Mouse (Mus musculus) midbrain, embryonic 11.5 days (tissue): Measurements from ENCODE around the gene Wnt16. TPM values are rescaled to one million over a fixed set of nuclear protein-coding genes. Genes with fewer than 3 reads are reported as not detected.

Experiments
- ATAC-seq: fragments of 200-750 bp; cut with Nextera tagmentation; 2 replicates; pipeline ENCODE4 v1.8.0; 2017; ENCODE audit warnings: moderate TSS enrichment, moderate library complexity; ENCODE audit not compliant: low FRiP score
- DNase-seq: peaks from one replicate; pipeline ENCODE4 v3.0.0; 2015; ENCODE audit warnings: low spot score; ENCODE audit errors: missing footprints
- H3K27ac ChIP-seq: fragments of 300-500 bp; sonication (generic); 2 replicates; pipeline ENCODE4 v1.5.1; 2014; ENCODE audit warnings: low read depth, low read length
- H3K27me3 ChIP-seq: fragments of 300-500 bp; sonication (generic); 2 replicates; pipeline ENCODE4 v1.6.1; 2014; ENCODE audit warnings: mild to moderate bottlenecking, low read length, moderate library complexity, mixed read lengths; ENCODE audit not compliant: control insufficient read depth, insufficient read depth
- H3K36me3 ChIP-seq: fragments of 300-500 bp; sonication (generic); 2 replicates; pipeline ENCODE4 v1.6.1; 2014; ENCODE audit warnings: mild to moderate bottlenecking, low read length, moderate library complexity, mixed read lengths; ENCODE audit not compliant: control insufficient read depth, insufficient read depth
- H3K4me1 ChIP-seq: fragments of 300-500 bp; sonication (generic); 2 replicates; pipeline ENCODE4 v1.6.1; 2014; ENCODE audit warnings: low read length; ENCODE audit not compliant: control insufficient read depth, insufficient read depth
- H3K4me2 ChIP-seq: fragments of 300-500 bp; sonication (generic); 2 replicates; pipeline ENCODE4 v1.6.1; 2014; ENCODE audit warnings: mild to moderate bottlenecking, moderate library complexity
- H3K4me3 ChIP-seq: fragments of 300-500 bp; sonication (generic); 2 replicates; pipeline ENCODE4 v1.5.1; 2014; ENCODE audit warnings: low read depth, low read length
- H3K9ac ChIP-seq: fragments of 300-500 bp; sonication (generic); 2 replicates; pipeline ENCODE4 v1.6.1; 2014; ENCODE audit warnings: low read length
- H3K9me3 ChIP-seq: fragments of 300-500 bp; sonication (generic); 2 replicates; pipeline ENCODE4 v1.6.1; 2016; ENCODE audit warnings: low read length; ENCODE audit not compliant: control insufficient read depth
- WGBS: fragments of 180-500 bp; shearing (Covaris S2); extraction: QIAGEN DNeasy Blood & Tissue Kit; methylation state at CpG from one replicate; pipeline ENCODE4 v1.1.7; 2014; 5-methylcytosine and 5-hydroxymethylcytosine counted together
- polyA plus RNA-seq: library from polyadenylated mRNA; unstranded; fragments of >200 nt; fragmentation: Nextera tagmentation; extraction: Ambion mirVana; gene quantifications from 2 replicates; pipeline ENCODE4 v1.2.1, GENCODE M21; 2014

Gene Wnt16
- polyA plus RNA-seq, 1 experiment from 2014 or later, result 0.12 TPM

DNA sequence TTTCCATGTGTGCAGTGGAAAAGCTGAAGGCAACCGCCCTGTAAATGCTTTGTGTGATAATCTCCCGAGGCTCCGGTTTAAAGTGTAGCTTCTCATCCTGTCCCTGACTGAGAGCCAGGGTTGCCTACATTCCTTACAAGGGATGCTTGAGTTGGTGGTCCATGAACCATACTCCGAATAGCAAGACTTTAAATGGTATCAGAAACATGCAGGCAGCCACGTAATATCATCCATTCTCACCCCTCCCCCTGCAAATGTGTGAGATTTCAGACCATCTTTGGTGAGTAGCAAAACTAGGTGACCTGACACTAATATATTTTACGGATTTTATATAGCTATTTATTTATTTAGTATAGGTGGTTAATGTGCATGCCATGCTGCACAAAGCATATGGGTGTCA, 9.0 kb downstream of the Wnt16 start:
- H3K36me3 ChIP-seq, result no peaks in the 10 kb centered on the region
- H3K4me1 ChIP-seq, result no peaks in the 10 kb centered on the region
- 78% methylated on average over 6 of the region's 6 CpGs for WGBS
- H3K4me3 ChIP-seq, result no peak overlapping the region
- DNase-seq (no peak), ATAC-seq (no peak)
- H3K27me3 ChIP-seq, result no peaks in the 10 kb centered on the region
- H3K9ac ChIP-seq, result no peak overlapping the region
- H3K9me3 ChIP-seq, result no peaks in the 10 kb centered on the region
- no peak overlapping the region for H3K27ac ChIP-seq
- H3K4me2 ChIP-seq, result no peak overlapping the region

DNA sequence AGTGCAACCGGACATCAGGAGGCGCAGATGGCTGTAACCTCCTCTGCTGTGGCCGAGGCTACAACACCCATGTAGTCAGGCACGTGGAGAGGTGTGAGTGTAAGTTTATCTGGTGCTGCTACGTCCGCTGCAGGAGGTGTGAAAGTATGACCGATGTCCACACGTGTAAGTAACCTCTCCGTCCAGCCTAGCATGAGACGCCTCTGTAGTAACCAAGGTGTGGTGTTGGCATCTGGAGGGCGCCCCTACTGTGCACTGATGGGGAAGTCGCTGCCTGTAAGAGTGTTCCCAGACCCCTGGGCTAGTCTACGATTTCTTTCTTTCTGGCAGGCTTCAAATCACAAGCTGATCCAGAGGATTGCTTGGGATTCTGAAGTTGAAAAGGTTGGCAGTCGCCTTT, 10.0 kb downstream of the Wnt16 start:
- no peaks in the 10 kb centered on the region for H3K36me3 ChIP-seq
- no peaks in the 10 kb centered on the region for H3K9me3 ChIP-seq
- no peaks in the 10 kb centered on the region for H3K4me1 ChIP-seq
- WGBS, result 63% methylated on average over 14 of the region's 14 CpGs
- no peak overlapping the region for H3K27ac ChIP-seq
- H3K4me2 ChIP-seq, result no peak overlapping the region
- ATAC-seq (no peak), DNase-seq (no peak)
- no peak overlapping the region for H3K9ac ChIP-seq
- H3K27me3 ChIP-seq, result no peaks in the 10 kb centered on the region
- no peak overlapping the region for H3K4me3 ChIP-seq

- ATAC-seq, result peak; percentile 57; the same call in 1 of the 2 replicates
- WGBS, result 61% methylated on average over 13 of the region's 13 CpGs
These were observed 37.5 kb downstream of the Wnt16 start for GRCm38 (mm10) chr6:22325364-22326072.

GRCm38 (mm10) chr6:22326289-22326688, 38.3 kb downstream of the Wnt16 start:
- Histone ChIP-seq H3K4me2 (no peak overlapping the region), H3K9ac (no peak overlapping the region), H3K27ac (no peak overlapping the region), H3K4me1 (no peaks in the 10 kb centered on the region), H3K4me3 (no peak overlapping the region), H3K36me3 (no peaks in the 10 kb centered on the region), H3K9me3 (no peaks in the 10 kb centered on the region), H3K27me3 (no peaks in the 10 kb centered on the region)
- 84% methylated on average over 4 of the region's 4 CpGs for WGBS
- ATAC-seq (no peak), DNase-seq (no peak)

More at GRCm38 (mm10) chr6:22325364-22326072, 37.5 kb downstream of the Wnt16 start:
- H3K27ac ChIP-seq, result no peak overlapping the region
- H3K9me3 ChIP-seq, result no peaks in the 10 kb centered on the region
- no peaks in the 10 kb centered on the region for H3K36me3 ChIP-seq
- peak; percentile 92 for DNase-seq
- H3K4me3 ChIP-seq, result no peak overlapping the region
- H3K4me2 ChIP-seq, result no peak overlapping the region
- no peaks in the 10 kb centered on the region for H3K4me1 ChIP-seq
- H3K9ac ChIP-seq, result no peak overlapping the region
- no peaks in the 10 kb centered on the region for H3K27me3 ChIP-seq

- no peaks in the 10 kb centered on the region for H3K27me3 ChIP-seq
- no peaks in the 10 kb centered on the region for H3K4me1 ChIP-seq
- no peak overlapping the region for H3K4me2 ChIP-seq
- 81% methylated on average over 4 of the region's 4 CpGs for WGBS
- no peak overlapping the region for H3K9ac ChIP-seq
- no peak overlapping the region for H3K4me3 ChIP-seq
- no peaks in the 10 kb centered on the region for H3K36me3 ChIP-seq
- no peaks in the 10 kb centered on the region for H3K9me3 ChIP-seq
- H3K27ac ChIP-seq, result no peak overlapping the region
- ATAC-seq, result no peak
- DNase-seq, result no peak
These were observed 39.1 kb downstream of the Wnt16 start for GRCm38 (mm10) chr6:22327091-22327490.

DNA sequence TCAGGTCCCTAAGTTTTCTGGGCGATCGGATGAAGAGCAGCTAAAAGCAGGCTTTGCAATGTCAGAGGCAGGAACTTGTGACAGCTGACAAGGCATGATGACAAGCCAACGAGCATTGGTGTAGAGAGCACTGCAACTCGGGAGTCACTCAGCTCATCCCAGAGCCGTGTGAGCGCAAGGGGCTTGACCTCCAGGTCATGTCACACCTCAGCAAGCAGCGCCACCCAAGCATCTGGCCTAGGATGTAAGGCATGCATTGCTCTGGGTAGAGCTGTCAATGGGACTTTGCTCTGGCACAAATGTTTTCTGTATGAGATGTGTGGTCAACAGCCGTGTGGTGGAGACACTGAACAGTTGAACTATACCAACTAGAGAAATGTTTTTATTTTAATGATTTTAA, 39.9 kb downstream of the Wnt16 start:
- Histone ChIP-seq H3K9ac (no peak overlapping the region), H3K27me3 (no peaks in the 10 kb centered on the region), H3K4me1 (no peaks in the 10 kb centered on the region), H3K4me2 (no peak overlapping the region), H3K4me3 (no peak overlapping the region), H3K9me3 (no peaks in the 10 kb centered on the region), H3K36me3 (no peaks in the 10 kb centered on the region), H3K27ac (no peak overlapping the region)
- no peak for DNase-seq
- no peak for ATAC-seq
- 72% methylated on average over 8 of the region's 8 CpGs for WGBS

DNA sequence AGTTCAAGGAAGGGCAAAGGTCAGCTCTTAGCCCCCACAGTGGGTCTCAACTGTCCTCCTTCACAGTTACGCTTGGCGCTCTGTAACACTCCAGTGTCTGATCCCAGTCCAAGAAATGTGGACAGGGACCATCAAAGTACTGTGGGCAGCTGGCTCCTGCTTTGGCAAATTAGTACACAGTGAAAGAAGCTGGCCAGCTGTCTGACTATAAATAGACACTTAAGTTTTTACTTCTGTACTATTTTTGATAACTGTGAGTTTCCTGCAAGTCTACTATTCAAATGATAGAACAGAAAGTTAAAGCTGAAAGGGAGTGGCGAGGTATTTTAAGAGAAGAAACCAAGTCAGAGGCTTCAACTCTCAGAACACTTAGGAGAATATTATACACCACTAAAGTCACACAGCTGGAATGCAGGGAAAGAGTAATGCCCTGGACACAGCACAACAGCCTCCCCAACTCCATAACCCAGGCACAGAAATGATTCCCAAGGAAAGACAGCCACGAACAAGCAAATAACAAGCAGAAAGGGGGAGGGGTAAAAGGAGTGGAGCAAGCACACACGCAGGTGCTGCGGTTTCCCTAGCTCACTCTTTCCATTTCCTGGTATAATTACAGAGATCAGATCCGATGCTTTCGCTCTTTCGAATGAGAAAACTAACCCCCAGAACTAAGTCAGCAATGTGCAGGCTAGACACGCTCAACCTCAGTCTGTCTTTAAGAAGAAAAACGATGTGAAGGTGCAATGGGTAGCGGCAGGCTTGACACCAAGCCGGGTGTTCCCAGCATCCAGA, 42.3 kb downstream of the Wnt16 start:
- H3K27ac ChIP-seq, result no peak overlapping the region
- no peak for DNase-seq
- H3K4me2 ChIP-seq, result no peak overlapping the region
- no peaks in the 10 kb centered on the region for H3K9me3 ChIP-seq
- 92% methylated on average over 13 of the region's 13 CpGs for WGBS
- no peak overlapping the region for H3K4me3 ChIP-seq
- H3K36me3 ChIP-seq, result no peaks in the 10 kb centered on the region
- no peaks in the 10 kb centered on the region for H3K4me1 ChIP-seq
- no peak overlapping the region for H3K9ac ChIP-seq
- no peaks in the 10 kb centered on the region for H3K27me3 ChIP-seq
- ATAC-seq, result no peak

DNA sequence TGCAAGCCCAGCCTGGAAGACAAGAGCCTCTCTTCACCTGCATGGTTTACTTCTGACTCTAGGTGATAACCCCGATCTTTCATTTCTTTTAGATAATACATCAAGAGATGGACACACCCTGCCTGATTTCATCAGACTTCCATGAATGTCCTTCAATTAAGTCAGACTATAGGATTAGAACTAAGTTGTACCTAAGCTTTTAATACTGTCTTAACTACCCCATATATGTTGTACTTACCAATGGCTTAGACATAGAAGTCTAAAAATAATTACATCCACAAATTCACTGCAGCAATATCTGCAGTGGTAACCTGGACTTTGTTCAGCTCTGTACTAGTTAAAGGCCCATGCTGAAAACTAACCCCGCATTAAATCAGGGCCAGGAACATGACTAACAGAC, 44.5 kb downstream of the Wnt16 start:
- WGBS, result 93% methylated on average over 2 of the region's 2 CpGs
- Histone ChIP-seq H3K36me3 (no peaks in the 10 kb centered on the region), H3K9me3 (no peaks in the 10 kb centered on the region), H3K4me2 (no peak overlapping the region), H3K4me3 (no peak overlapping the region), H3K27ac (no peak overlapping the region), H3K27me3 (no peaks in the 10 kb centered on the region), H3K9ac (no peak overlapping the region), H3K4me1 (no peaks in the 10 kb centered on the region)
- DNase-seq (no peak), ATAC-seq (no peak)

DNA sequence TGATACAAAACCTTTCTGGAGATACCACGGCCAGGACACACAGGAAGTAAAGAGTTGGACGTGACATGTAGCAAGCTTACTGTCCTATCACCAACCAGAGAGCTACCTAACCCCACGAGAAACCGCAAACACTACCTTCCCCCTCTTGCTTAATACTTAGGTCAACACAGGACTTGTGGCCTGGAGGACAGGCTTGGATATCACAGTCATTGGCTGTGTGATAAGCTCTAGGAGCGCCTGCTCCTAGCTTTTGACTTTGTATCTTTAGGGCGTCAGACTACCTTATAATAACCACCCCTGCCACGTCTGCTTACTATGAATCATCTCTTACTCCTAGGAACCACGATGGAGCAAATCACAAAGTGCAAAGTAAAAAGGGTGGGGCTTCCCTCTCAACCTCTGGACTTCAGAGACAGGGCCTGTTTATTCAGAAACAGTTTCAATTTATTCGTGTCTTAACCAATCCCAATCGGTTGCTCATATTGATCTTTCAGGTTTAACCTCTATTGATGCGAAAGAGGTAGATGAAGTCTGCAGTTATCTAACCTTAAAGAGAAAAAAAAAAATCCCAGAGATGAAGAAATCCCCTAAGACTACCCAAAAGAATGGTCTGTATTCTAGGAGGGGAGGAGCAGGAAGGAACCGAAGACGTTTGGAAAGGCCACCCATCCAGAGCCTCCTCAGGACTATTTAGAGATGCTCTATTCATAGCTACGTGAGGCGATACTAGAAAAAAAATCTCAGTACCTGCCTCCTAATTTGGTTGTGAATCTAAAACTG, 51.9 kb downstream of the Wnt16 start:
- Histone ChIP-seq H3K9me3 (no peaks in the 10 kb centered on the region), H3K4me1 (no peaks in the 10 kb centered on the region), H3K4me3 (no peak overlapping the region), H3K27me3 (no peaks in the 10 kb centered on the region), H3K36me3 (no peaks in the 10 kb centered on the region), H3K27ac (no peak overlapping the region), H3K4me2 (no peak overlapping the region), H3K9ac (no peak overlapping the region)
- no peak for ATAC-seq
- DNase-seq, result no peak
- WGBS, result 93% methylated on average over 15 of the region's 15 CpGs
